Mouse (Mus musculus) midbrain, embryonic 11.5 days (tissue): ENCODE measurements around the gene Psma2. TPM values are rescaled to one million over a fixed set of nuclear protein-coding genes. Genes with fewer than 3 reads are reported as not detected.

Experiments
- ATAC-seq: fragments of 200-750 bp; cut with Nextera tagmentation; 2 replicates; pipeline ENCODE4 v1.8.0; 2017; ENCODE audit warnings: moderate TSS enrichment, moderate library complexity; ENCODE audit not compliant: low FRiP score
- DNase-seq: peaks from one replicate; pipeline ENCODE4 v3.0.0; 2015; ENCODE audit warnings: low spot score; ENCODE audit errors: missing footprints
- H3K27ac ChIP-seq: fragments of 300-500 bp; sonication (generic); 2 replicates; pipeline ENCODE4 v1.5.1; 2014; ENCODE audit warnings: low read depth, low read length
- H3K27me3 ChIP-seq: fragments of 300-500 bp; sonication (generic); 2 replicates; pipeline ENCODE4 v1.6.1; 2014; ENCODE audit warnings: mild to moderate bottlenecking, low read length, moderate library complexity, mixed read lengths; ENCODE audit not compliant: control insufficient read depth, insufficient read depth
- H3K36me3 ChIP-seq: fragments of 300-500 bp; sonication (generic); 2 replicates; pipeline ENCODE4 v1.6.1; 2014; ENCODE audit warnings: mild to moderate bottlenecking, low read length, moderate library complexity, mixed read lengths; ENCODE audit not compliant: control insufficient read depth, insufficient read depth
- H3K4me1 ChIP-seq: fragments of 300-500 bp; sonication (generic); 2 replicates; pipeline ENCODE4 v1.6.1; 2014; ENCODE audit warnings: low read length; ENCODE audit not compliant: control insufficient read depth, insufficient read depth
- H3K4me2 ChIP-seq: fragments of 300-500 bp; sonication (generic); 2 replicates; pipeline ENCODE4 v1.6.1; 2014; ENCODE audit warnings: mild to moderate bottlenecking, moderate library complexity
- H3K4me3 ChIP-seq: fragments of 300-500 bp; sonication (generic); 2 replicates; pipeline ENCODE4 v1.5.1; 2014; ENCODE audit warnings: low read depth, low read length
- H3K9ac ChIP-seq: fragments of 300-500 bp; sonication (generic); 2 replicates; pipeline ENCODE4 v1.6.1; 2014; ENCODE audit warnings: low read length
- H3K9me3 ChIP-seq: fragments of 300-500 bp; sonication (generic); 2 replicates; pipeline ENCODE4 v1.6.1; 2016; ENCODE audit warnings: low read length; ENCODE audit not compliant: control insufficient read depth
- WGBS: fragments of 180-500 bp; shearing (Covaris S2); extraction: QIAGEN DNeasy Blood & Tissue Kit; methylation state at CpG from one replicate; pipeline ENCODE4 v1.1.7; 2014; 5-methylcytosine and 5-hydroxymethylcytosine counted together
- polyA plus RNA-seq: library from polyadenylated mRNA; unstranded; fragments of >200 nt; fragmentation: Nextera tagmentation; extraction: Ambion mirVana; gene quantifications from 2 replicates; pipeline ENCODE4 v1.2.1, GENCODE M21; 2014

Psma2 gene
- polyA plus RNA-seq, 1 experiment from 2014 or later: 228 TPM

DNA sequence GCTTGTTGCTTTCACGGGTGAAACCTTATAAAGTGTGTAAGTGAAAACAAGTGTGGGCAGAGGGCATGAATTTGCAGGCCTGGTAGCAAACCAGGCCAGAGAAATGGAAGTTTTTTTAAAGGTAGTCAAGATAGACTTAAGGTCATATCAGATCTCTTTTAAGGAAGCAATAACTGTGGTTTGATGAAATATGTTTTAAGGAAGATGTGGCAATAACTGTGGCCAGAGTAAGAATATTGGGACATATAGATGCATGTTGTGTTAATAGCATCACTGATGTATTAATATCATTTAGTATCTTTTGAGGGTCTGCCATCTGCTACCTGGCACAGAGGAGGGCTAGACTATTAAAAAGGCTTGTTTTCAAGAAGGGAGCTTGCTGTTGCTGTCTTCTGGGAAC lies 27.0 kb downstream of the Psma2 start:
- H3K4me2 ChIP-seq: no peak overlapping the region
- H3K4me3 ChIP-seq: no peak overlapping the region
- ATAC-seq (no peak), DNase-seq (no peak)
- no peaks in the 10 kb centered on the region for H3K4me1 ChIP-seq
- H3K9me3 ChIP-seq: no peaks in the 10 kb centered on the region
- H3K27ac ChIP-seq: no peak overlapping the region
- peaks cover 3% of the 10 kb centered on the region; the same call in 1 of the 2 replicates for H3K36me3 ChIP-seq
- no peaks in the 10 kb centered on the region for H3K27me3 ChIP-seq
- 65% methylated on average over 1 of the region's 1 CpGs for WGBS
- no peak overlapping the region for H3K9ac ChIP-seq

DNA sequence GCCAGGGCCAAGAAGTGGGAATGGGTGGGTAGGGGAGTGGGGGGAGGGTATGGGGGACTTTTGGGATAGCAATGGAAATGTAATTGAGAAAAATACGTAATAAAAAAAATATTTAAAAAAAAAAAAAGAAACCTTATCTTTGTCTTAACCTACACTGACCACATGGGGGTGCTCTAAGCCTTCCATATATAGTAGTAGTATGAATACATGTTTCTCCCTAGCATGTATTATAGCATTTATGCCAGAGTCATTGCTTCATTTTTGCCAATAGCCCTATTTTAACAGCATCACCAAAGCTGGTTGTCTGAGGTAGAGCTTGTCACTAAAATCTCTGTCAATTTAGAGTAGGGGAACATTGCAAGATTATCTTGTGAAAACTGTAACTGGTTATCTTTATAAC lies 36.3 kb downstream of the Psma2 start:
- ATAC-seq (no peak), DNase-seq (peak; percentile 85)
- Histone ChIP-seq H3K4me2 (no peak overlapping the region), H3K4me1 (no peaks in the 10 kb centered on the region), H3K27ac (no peak overlapping the region), H3K27me3 (no peaks in the 10 kb centered on the region), H3K9ac (no peak overlapping the region), H3K4me3 (no peak overlapping the region), H3K36me3 (no peaks in the 10 kb centered on the region), H3K9me3 (no peaks in the 10 kb centered on the region)
- 30% methylated on average over 1 of the region's 1 CpGs for WGBS

DNA sequence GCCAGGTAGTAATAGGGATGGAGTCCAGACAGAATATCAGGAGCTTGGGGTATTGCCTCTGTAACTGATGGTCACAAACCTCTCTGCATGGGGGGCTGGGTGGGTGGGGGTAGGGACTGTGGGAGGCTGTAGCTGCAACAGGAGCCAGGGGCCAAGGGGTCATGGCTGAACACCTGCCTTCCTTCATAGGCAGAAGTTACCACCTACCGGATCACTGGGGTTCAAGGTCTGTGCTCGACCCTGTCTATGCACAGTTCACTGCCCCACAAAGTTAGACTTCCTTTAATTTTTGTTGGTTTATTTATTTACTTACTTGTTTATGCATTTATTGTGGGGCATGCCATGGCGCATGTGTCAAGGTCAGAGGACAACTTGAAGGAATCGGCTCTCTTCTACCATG lies 54.1 kb downstream of the Psma2 start:
- ATAC-seq (no peak), DNase-seq (no peak)
- no peak overlapping the region for H3K27ac ChIP-seq
- no peaks in the 10 kb centered on the region for H3K4me1 ChIP-seq
- H3K36me3 ChIP-seq: no peaks in the 10 kb centered on the region
- WGBS: 89% methylated on average over 4 of the region's 4 CpGs
- H3K4me2 ChIP-seq: no peak overlapping the region
- no peak overlapping the region for H3K9ac ChIP-seq
- no peaks in the 10 kb centered on the region for H3K27me3 ChIP-seq
- H3K9me3 ChIP-seq: no peaks in the 10 kb centered on the region
- no peak overlapping the region for H3K4me3 ChIP-seq

DNA sequence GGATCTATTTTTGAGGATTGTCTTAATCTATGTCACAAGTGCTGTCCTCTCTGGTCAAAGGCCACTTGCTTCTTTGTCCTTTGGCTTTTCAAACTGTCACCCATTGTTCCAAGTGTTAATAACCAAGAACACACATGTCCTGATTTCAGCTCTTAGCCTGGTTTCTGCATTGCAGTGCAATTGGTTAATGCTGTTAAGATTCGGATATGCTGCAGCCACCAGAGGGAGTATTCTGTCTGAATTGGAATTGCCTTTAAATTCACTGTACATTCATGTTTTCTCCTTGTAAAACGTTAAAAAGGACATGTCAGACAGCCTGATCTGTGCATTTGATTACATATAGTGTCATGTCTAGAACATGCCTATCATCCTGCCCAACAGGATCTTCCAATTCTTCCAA lies 57.3 kb downstream of the Psma2 start:
- DNase-seq (no peak), ATAC-seq (no peak)
- Histone ChIP-seq H3K4me3 (no peak overlapping the region), H3K27me3 (no peaks in the 10 kb centered on the region), H3K4me1 (no peaks in the 10 kb centered on the region), H3K36me3 (no peaks in the 10 kb centered on the region), H3K9ac (no peak overlapping the region), H3K27ac (no peak overlapping the region), H3K9me3 (no peaks in the 10 kb centered on the region), H3K4me2 (no peak overlapping the region)
- 30% methylated on average over 2 of the region's 2 CpGs for WGBS

DNA sequence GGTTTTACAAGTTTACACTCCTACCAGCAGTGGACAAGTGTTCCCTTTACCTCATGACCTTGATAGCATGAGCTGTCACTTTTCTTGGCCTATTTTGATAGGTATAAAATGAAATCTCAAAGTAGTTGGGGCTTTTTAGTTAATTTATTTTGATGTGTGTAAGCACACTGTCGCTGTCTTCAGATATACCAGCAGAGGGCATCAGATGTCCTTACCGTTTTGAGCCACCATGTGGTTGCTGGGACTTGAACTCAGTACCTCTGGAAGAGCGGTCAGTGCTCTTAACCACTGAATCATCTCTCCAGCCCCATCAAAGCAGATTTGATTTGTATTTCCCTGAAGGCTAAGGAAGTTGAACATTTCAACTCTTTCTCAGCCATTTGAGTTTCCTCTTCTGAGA lies 75.9 kb downstream of the Psma2 start:
- Histone ChIP-seq H3K36me3 (no peaks in the 10 kb centered on the region), H3K4me3 (no peak overlapping the region), H3K27ac (no peak overlapping the region), H3K27me3 (no peaks in the 10 kb centered on the region), H3K4me1 (no peaks in the 10 kb centered on the region), H3K9me3 (no peaks in the 10 kb centered on the region), H3K9ac (no peak overlapping the region), H3K4me2 (no peak overlapping the region)
- DNase-seq (no peak), ATAC-seq (no peak)
- 68% methylated on average over 3 of the region's 3 CpGs for WGBS

DNA sequence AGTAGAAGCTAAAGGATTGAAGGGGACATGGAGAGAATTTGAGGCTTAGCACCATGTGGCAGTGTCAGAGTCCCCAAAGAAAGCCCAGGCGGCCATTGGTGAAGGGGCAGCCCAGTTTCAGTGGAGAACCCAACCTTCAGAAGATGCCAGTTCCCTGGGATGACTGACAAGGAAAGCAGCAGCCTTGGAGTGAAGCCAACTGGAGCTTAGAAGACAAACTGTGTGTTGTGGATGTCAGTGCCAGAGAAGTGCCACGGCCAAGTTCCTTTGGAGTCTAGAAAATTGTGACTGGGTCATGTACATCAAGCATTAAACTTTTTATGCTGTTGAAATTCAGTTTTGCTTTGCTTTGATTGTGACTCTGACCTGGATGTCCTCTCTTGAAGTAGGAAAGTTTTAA lies 103.8 kb downstream of the Psma2 start:
- DNase-seq (no peak), ATAC-seq (no peak)
- Histone ChIP-seq H3K27ac (no peak overlapping the region), H3K4me1 (no peaks in the 10 kb centered on the region), H3K36me3 (no peaks in the 10 kb centered on the region), H3K4me3 (no peak overlapping the region), H3K27me3 (no peaks in the 10 kb centered on the region), H3K9ac (no peak overlapping the region), H3K4me2 (no peak overlapping the region), H3K9me3 (no peaks in the 10 kb centered on the region)
- WGBS: 83% methylated on average over 2 of the region's 2 CpGs

DNA sequence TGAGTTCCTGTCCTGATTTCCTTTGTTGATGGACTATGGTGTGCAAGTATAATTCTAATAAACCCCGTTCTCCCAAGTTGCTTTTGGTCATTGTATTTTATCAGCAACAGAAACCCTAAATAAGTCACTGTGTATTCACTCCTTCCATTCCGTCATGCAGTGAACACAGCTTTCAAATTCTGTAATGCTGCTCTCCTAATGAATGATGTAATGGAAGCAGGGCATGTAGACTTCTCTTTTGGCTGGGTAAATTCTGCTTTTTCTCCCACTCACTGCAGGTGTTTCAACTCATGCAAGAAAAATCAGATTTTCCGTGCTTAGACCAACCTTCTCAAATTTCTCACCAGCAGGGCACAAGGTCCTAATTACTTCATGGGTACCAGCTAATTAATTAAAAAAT lies 104.7 kb downstream of the Psma2 start:
- whole genome bisulfite sequencing: 71% methylated on average over 3 of the region's 3 CpGs
- H3K9ac ChIP-seq: no peak overlapping the region
- H3K9me3 ChIP-seq: no peaks in the 10 kb centered on the region
- H3K4me3 ChIP-seq: no peak overlapping the region
- H3K4me1 ChIP-seq: no peaks in the 10 kb centered on the region
- DNase-seq (no peak), ATAC-seq (no peak)
- H3K36me3 ChIP-seq: no peaks in the 10 kb centered on the region
- no peaks in the 10 kb centered on the region for H3K27me3 ChIP-seq
- H3K27ac ChIP-seq: no peak overlapping the region
- H3K4me2 ChIP-seq: no peak overlapping the region

Other genes with a start within 250 kb of the Psma2 start
- gene Hecw1, start 90.0 kb upstream of the Psma2 start, polyA plus RNA-seq: 7.4 and 7.8 TPM in 2 replicates
- 121 and 122 TPM in 2 replicates for gene Mrpl32, start 75 bp upstream of the Psma2 start, polyA plus RNA-seq
- gene AW209491, start 16.9 kb downstream of the Psma2 start, polyA plus RNA-seq: 30.3 and 31.0 TPM in 2 replicates